Mouse (Mus musculus): ENCODE measurements at regions not wholly inside any gene's neighbourhood (a gene's known extent, or its start where the extent isn't known, plus 50 kb on each side); places are given as distances from the start of the nearest gene placed in this dataset.

DNA sequence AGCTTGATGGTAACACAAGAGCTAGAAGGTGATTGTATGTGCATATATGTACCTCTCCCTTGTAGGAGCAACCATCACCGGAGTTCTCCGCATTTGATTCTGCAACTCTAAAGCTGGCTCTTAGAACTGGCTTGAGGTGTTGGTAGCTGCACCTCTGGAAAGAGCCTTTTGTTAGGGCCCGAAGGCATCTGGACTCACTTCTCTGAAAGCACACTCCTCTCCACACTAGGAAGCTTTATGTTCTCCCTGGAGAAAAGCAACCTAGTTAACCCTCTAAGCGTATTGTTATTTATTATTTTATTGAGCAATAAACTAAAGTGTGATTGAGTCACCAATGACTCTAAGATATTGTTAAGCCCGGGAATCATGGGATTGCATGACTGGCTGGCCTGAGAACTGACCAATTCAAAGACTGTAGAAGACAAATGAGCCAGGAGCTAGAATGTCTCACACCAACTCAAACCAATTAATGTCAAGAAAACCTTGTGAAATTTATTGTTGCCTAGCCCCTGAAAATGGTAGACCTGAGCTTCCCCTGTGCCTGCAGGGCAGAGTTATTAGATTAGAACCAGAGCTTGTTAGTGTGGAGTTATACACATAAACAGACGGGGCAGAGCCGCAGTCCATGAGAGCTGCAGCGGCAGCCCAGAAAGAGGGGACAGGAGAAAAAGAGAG, 340.6 kb downstream of the Setd4 start:
- no peak for DNase-seq

DNA sequence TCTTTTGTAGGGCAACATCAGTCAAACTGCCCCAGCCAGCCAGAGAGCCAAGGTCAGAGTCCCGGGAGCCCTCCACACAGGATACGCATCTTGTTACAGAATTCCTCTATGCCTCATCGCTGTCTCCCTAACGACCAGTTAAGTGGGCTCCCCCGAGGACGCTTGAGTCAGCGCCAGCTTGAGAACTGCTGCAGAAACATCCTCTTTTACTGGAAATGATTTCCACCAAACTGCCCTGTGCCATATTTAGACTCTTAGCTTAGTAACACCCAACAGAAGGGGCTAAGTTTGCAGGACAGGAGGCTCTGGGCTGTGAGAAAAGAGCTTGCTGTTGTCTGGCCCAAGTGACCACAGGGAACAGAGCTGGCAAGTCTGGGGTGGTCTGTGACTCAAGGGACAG, 357.0 kb downstream of the Setd4 start:
- DNase-seq: peak; percentile 6 to 21

DNA sequence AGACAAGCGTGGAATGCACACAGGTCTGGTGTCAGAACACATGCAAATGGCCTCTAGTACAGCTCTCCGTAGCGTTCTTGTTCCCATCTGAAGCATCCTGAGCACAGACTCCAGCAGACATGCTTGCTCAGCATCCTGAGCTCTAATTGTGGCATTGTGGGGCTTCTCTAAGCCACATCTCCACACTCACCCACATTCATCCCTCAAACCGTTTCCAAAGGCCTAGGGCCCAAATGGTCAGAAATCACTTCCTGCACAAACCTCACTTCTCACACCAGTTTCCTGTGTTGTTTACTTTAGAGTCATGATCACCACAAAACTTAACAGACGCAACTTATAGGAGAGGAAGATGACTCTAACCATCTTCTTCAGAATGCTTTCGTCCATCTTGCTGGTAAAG, 358.1 kb downstream of the Setd4 start:
- DNase-seq: no peak

DNA sequence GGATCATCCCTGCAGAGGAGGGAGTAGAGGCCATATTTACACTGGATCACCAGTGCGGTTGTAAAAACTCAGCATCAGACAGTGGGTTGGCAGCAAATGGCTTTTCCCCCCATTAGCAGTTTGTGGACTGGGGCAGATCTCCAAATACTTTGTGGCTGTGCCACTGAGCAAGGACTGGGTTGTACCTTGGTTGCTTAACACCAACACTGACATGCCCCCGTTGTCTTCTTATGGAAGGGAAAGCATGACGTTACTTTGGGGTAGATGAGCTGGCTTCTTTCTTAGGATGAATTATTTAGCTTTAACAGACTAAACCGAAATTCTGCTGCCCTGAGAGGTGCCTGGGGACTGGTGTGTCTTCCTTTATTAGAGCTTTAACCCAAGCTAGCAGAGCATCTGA, 365.0 kb downstream of the Setd4 start:
- no peak for DNase-seq

DNA sequence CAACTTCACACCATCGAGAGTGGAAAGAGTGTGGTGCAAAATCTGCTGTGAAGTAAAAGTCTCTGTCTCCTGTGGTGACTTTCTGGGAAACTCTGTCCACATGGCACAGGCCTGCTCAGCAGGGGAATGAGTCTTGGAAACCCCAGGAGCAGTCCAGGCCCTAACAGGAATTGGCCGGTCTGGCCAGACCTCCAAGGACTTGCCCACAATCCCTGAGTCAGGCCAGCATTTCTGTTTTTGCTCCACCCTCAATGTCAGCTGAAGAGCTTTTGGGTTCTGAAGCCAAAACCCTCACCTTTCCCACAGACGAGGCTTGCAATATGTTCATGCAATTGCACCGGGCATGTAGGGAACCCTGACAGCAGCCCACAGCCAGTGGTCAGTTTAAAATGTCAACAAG, 365.5 kb downstream of the Setd4 start:
- no peak for DNase-seq

- no peak for DNase-seq
Measured at GRCm38 (mm10) chr16:93225644-93226043, 378.2 kb downstream of the Setd4 start.

- no peak for DNase-seq
Measured at GRCm38 (mm10) chr16:93225196-93225595, 378.7 kb downstream of the Setd4 start.

- DNase-seq: no peak
Measured at GRCm38 (mm10) chr16:93219731-93220130, 384.1 kb downstream of the Setd4 start.

DNA sequence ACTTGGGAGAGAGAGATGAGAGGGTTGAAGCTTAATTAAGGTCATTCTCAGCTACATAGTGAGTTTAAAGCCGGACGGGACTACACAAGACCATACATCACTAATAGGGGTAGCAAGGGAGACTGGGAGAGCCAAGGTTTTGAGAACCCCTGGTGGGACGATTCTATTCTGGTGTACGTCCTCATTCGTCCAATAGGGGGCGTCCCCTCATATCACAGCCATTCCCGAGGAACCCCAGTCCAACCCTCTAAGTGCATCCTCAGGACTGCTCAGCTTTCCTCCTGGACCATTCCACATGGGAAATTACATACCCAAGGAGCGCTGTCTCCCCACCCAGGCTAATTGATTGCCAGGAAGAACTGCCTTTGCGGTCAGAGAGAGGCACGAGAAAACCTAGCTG, 385.5 kb downstream of the Setd4 start:
- DNase-seq: peak; percentile 6 to 19

DNA sequence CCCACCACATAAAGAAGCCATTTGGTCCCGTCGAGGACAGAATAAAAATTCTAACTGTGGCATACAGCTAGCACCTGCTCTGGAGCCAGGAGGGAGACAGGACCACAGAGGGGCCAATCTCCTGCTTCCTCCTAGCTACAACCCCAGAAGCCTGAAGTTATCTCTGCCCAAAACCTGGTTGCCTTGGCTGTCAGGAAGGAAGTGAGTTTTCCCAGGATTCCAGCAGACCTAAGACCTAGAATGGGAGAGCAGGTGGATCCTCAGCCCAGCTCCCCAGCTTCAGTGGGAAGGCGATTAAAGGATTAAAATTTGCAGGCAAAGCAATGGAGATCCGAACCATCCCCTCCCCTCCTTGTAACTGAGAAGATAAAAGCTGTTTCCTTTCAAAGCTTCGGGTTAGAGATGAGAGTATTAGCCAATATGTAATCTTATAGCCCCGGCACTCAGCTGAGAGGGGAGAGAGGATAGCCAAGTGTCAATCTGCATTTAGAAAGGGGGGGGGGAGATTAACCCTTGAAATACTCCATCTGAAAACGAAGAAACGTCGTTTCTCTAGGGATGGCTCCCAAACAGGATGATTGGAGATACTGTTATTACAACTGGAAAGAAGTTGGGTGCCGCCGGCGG, 386.1 kb downstream of the Setd4 start:
- no peak for DNase-seq

GRCm38 (mm10) chr16:93215630-93216029, 388.2 kb downstream of the Setd4 start:
- DNase-seq: no peak

DNA sequence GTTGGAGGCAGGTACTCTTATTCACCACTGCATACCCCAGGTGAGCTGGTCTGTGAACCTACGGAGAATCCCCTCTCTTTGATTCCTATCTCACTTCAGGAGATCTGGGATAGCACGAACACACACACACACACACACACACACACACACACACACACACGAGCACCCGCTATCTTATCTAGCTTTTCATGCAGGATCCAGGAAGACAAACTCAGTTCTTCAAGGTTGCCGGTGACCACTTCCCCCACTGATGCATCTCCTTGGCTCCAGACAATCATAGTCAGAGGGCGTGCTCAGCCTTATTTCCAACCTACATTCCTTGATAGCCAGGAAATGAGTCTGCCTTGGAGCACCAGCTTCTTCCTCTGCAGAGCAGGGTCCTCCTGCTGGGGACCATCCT, 387.7 kb upstream of the Runx1 start:
- no peak for DNase-seq

- DNase-seq: no peak
Measured at GRCm38 (mm10) chr16:93207675-93208074, 381.7 kb upstream of the Runx1 start.

- DNase-seq: no peak
Measured at GRCm38 (mm10) chr16:93207217-93207616, 381.3 kb upstream of the Runx1 start.

DNA sequence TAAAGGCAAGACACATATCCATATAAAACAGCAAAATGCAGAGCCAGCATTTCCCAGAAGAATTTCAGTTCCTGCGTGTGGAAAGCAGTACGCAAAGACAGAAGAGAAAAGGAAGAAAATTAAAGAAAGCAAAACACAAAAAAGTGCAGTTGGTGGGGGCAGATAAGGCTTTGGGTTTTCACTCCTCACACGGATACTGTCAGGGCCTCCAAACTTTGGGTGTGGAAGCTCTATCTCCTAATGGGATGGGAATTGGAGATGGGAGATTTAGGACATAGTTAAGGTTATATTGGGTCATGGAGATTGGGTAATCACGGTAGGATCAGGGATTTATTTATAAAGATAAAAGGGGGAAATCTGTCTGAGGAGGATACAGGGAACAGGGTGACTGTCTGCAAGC, 380.4 kb upstream of the Runx1 start:
- DNase-seq: no peak

DNA sequence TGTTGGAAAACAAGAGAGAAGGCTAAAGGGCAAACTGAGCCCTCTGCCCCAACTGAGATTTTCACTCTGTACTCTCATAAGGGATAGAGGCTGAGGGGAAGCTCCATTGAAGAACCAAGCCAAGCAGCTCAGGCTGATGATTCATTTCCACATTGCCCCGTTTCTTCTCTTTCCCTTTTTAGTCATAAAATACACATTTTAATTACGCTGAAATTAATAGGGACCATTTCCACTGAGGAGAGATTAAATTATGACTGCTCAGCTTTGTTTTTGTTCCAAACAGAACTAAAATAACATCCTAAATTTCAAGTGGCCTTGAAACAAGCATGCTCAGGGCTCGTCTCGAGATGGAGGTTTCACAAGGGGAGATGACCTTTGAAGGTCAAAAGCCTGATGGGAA, 378.7 kb upstream of the Runx1 start:
- DNase-seq: no peak

GRCm38 (mm10) chr16:93202591-93202990, 376.6 kb upstream of the Runx1 start:
- DNase-seq: no peak

- DNase-seq: no peak
Measured at GRCm38 (mm10) chr16:93197300-93197699, 371.4 kb upstream of the Runx1 start.

- DNase-seq: no peak
Measured at GRCm38 (mm10) chr16:93193921-93194481, 368.1 kb upstream of the Runx1 start.

GRCm38 (mm10) chr16:93193263-93193662, 367.3 kb upstream of the Runx1 start:
- DNase-seq: no peak

DNA sequence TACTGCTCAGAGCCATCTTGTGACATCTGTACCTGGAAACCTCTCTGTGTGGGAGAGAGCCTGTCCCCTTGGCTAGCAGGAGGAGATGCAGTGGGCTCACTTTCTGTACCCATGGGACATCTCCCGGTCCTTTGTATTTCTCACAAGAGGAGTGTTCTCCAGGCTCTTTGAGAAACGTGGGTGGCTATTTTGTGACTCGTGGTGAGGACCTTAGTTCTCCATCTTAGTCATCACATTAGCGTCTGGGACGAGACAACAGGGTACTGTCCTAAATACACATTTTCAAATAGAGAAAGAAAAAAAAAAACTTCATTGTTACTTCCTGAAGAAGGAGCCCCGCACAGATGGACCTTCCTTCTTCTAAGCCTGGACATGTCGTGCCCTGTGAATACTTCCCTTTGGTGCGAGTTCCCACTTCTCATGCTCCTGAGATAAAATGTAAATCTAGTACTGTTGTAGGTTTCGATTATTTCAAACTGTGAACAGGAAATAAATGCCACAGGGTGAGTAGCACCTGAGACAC, 366.8 kb upstream of the Runx1 start:
- no peak for DNase-seq

GRCm38 (mm10) chr16:93191174-93191573, 365.2 kb upstream of the Runx1 start:
- no peak for DNase-seq

DNA sequence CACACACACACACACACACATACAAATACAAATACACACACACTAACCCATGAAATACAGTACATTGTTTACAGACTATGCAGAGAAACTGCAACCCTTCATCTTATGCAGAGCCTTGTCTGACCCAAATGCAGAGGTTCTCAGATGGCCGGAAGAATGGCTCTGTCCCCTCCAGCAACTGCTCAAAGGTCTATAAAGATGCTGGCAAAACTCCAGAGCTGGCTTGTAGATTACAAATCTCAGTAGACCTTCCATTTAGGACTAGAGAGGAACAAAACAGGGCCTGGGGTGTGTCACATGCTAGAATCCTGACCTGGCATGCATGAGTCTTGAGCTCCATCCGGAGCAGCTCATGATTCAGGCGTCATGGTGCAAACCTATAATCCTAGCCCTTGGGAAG, 364.4 kb upstream of the Runx1 start:
- peak in 1 of 2 experiments; percentile 17 for DNase-seq

GRCm38 (mm10) chr16:93189875-93190274, 363.9 kb upstream of the Runx1 start:
- no peak for DNase-seq
